Mouse (Mus musculus) liver, adult 2 months (tissue): Measurements from ENCODE around the gene Mboat1. TPM values are rescaled to one million over a fixed set of nuclear protein-coding genes. Genes with fewer than 3 reads are reported as not detected.
A peak's percentile ranks its signal among the peaks of the same experiment; 100 is the strongest.

Experiments
- DNase-seq: peaks from one replicate; pipeline ENCODE4 v3.0.0-alpha.2; 2011; ENCODE audit warnings: low read depth, low spot score; ENCODE audit errors: extremely low read depth
- H3K27ac ChIP-seq: fragments of 200-500 bp; replicated peaks from 2 replicates; pipeline ENCODE4 v1.5.1; 2012; ENCODE audit warnings: low read depth, mild to moderate bottlenecking, control low read depth, inconsistent platforms, low read length; ENCODE audit not compliant: insufficient read depth
- H3K27me3 ChIP-seq: fragments of 200-500 bp; 2 replicates; pipeline ENCODE4 v1.6.1; 2012; ENCODE audit warnings: mild to moderate bottlenecking, moderate library complexity, low read length, inconsistent platforms; ENCODE audit not compliant: control insufficient read depth, insufficient read depth
- H3K36me3 ChIP-seq: fragments of 200-500 bp; 2 replicates; pipeline ENCODE4 v1.6.1; 2012; ENCODE audit warnings: low read length, inconsistent platforms; ENCODE audit not compliant: control insufficient read depth, insufficient read depth
- H3K4me1 ChIP-seq: fragments of 200-500 bp; 2 replicates; pipeline ENCODE4 v1.6.1; 2011; ENCODE audit warnings: low read length; ENCODE audit not compliant: control insufficient read depth, insufficient read depth
- H3K4me3 ChIP-seq: fragments of 200-500 bp; 2 replicates; pipeline ENCODE4 v1.5.1; 2011; ENCODE audit warnings: low read depth, mild to moderate bottlenecking, control low read depth, low read length, moderate library complexity; ENCODE audit not compliant: insufficient read depth
- H3K79me2 ChIP-seq: fragments of 200-500 bp; 2 replicates; pipeline ENCODE4 v1.6.1; 2012; ENCODE audit warnings: inconsistent platforms, mild to moderate bottlenecking, low read length, moderate library complexity; ENCODE audit not compliant: control insufficient read depth, insufficient read depth
- H3K9ac ChIP-seq: fragments of 200-500 bp; 2 replicates; pipeline ENCODE4 v1.6.1; 2012; ENCODE audit warnings: low read depth, mild to moderate bottlenecking, control low read depth, inconsistent platforms, low read length
- CTCF ChIP-seq: fragments of 200-500 bp; IDR thresholded peaks from 2 replicates; pipeline ENCODE4 v1.5.1; 2011; ENCODE audit warnings: low read depth, low read length, control low read depth
- POLR2A ChIP-seq: fragments of 200-500 bp; IDR thresholded peaks from 2 replicates; pipeline ENCODE4 v1.6.1; 2011; ENCODE audit warnings: low read length, control low read depth; ENCODE audit not compliant: insufficient read depth; ENCODE audit errors: extremely low read depth
- WGBS: fragments of 180-500 bp; shearing (Covaris S2); methylation state at CpG from one replicate; pipeline ENCODE4 v1.1.7; 2018; 5-methylcytosine and 5-hydroxymethylcytosine counted together
- polyA plus RNA-seq: library from polyadenylated mRNA; depleted of rRNA; stranded (reverse); fragments of >200 nt; gene quantifications from 2 replicates; pipeline ENCODE4 v1.2.3, GENCODE M21; 2012
- total RNA-seq: library from RNA; depleted of rRNA; stranded (reverse); fragments of >200 nt; gene quantifications from 2 replicates; pipeline ENCODE4 v1.2.3, GENCODE M21; 2014

Mboat1 gene
- total and polyA plus RNA-seq, 2 experiments = 0.28 to 0.55 TPM

DNA sequence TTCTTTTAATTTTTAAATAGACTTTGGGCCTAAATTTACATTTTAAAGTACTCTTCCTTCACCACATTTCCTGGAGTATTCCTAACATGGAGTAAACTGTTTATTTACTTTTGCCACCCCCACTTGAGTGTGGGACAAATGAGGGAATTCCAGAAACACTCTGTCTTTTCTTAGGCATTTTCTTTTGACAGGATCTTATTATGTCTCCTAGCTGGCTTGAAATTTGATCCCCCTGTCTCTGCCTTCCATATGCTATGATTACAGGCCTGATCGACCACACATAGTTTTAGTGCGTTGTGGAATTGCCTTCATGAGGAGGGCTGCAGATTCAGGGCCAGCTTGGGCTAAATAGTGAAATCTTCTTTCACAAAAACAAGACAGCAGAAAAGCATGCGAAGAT is 85.0 kb downstream of the Mboat1 start:
- 80% methylated on average over 3 of the region's 3 CpGs for WGBS
- H3K27ac ChIP-seq = no peak overlapping the region
- no peaks in the 10 kb centered on the region for H3K4me1 ChIP-seq
- no peaks in the 10 kb centered on the region for H3K79me2 ChIP-seq
- no peaks in the 10 kb centered on the region for H3K36me3 ChIP-seq
- H3K27me3 ChIP-seq = no peaks in the 10 kb centered on the region
- no peak overlapping the region for H3K4me3 ChIP-seq
- TF ChIP-seq POLR2A (no peak), CTCF (no peak)
- no peak overlapping the region for H3K9ac ChIP-seq
- DNase-seq = no peak

DNA sequence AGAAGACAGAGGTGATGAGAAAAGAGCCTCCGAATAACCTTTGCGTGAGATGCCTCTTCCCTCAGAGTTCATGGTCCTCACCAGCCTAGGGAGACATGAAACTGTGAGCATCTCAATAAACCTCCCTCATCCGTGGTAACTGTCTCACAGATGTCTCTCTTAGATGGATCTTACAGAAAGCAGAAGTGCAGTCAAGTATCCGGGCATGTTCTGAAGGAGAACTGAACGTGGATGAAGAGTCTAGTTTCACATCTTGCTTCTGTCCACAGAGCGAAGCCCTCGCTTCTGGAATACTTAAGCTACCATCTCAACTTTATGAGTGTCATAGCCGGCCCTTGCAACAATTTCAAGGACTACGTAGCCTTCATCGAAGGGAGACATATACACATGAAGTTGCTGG is 87.8 kb downstream of the Mboat1 start:
- no peaks in the 10 kb centered on the region for H3K36me3 ChIP-seq
- TF ChIP-seq POLR2A (no peak), CTCF (no peak)
- no peaks in the 10 kb centered on the region for H3K4me1 ChIP-seq
- no peaks in the 10 kb centered on the region for H3K79me2 ChIP-seq
- WGBS = 90% methylated on average over 10 of the region's 10 CpGs
- no peak overlapping the region for H3K4me3 ChIP-seq
- H3K9ac ChIP-seq = no peak overlapping the region
- no peaks in the 10 kb centered on the region for H3K27me3 ChIP-seq
- DNase-seq = no peak
- H3K27ac ChIP-seq = no peak overlapping the region

GRCm38 (mm10) chr13:30224659-30225058 is 88.4 kb downstream of the Mboat1 start:
- DNase-seq = no peak
- H3K79me2 ChIP-seq = no peaks in the 10 kb centered on the region
- whole genome bisulfite sequencing = 95% methylated on average over 6 of the region's 6 CpGs
- H3K36me3 ChIP-seq = no peaks in the 10 kb centered on the region
- no peak overlapping the region for H3K27ac ChIP-seq
- H3K4me3 ChIP-seq = no peak overlapping the region
- no peaks in the 10 kb centered on the region for H3K27me3 ChIP-seq
- no peak overlapping the region for H3K9ac ChIP-seq
- no peaks in the 10 kb centered on the region for H3K4me1 ChIP-seq
- TF ChIP-seq POLR2A (no peak), CTCF (no peak)

DNA sequence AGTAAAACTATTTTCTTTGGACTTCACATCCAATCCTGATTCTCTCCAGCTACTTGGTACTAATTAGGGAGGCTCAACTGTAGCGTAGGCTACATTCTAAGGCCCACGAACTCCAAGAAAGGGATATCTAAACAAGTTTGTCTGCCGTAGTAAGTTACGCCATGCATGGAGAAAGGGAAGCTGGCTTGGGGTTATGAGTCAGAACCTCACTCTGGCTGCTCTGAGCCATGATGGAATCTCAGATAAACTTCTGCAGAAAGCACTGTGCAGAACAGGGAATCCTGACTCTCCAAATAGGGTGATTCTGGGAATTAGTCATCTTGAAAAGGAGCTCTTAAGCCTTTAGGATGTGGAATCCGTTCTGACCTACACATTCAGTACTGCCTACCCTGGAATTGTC is 92.5 kb downstream of the Mboat1 start:
- H3K4me3 ChIP-seq = no peak overlapping the region
- H3K9ac ChIP-seq = no peak overlapping the region
- DNase-seq = no peak
- H3K27ac ChIP-seq = no peak overlapping the region
- 90% methylated on average over 5 of the region's 5 CpGs for WGBS
- TF ChIP-seq POLR2A (no peak), CTCF (no peak)
- H3K4me1 ChIP-seq = peaks cover 4% of the 10 kb centered on the region; the same call in 1 of the 2 replicates
- no peaks in the 10 kb centered on the region for H3K36me3 ChIP-seq
- no peaks in the 10 kb centered on the region for H3K79me2 ChIP-seq
- no peaks in the 10 kb centered on the region for H3K27me3 ChIP-seq

DNA sequence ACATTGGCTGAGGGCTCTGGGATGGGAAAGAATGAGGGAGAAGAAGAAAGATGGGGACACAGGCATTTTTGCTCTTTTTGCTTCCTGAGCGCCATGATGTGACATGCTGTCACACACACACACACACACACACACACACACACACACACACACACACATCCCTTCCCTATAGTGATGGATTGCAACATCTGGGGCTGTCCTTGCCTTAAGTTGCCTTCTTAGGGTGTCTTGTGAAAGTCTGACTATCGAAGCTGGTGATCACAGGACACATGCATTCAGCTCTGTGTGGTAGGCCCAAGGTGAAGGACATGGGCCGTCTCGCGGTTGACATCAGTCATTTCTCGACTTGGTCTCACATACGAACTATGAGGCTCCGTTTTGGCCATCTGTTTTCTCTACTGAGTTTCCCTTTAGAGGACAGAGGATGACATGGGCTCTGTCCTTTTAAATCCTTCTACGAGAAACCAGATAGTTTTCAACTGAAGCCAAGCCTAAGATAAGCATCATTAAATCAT is 93.4 kb downstream of the Mboat1 start:
- no peaks in the 10 kb centered on the region for H3K79me2 ChIP-seq
- no peak overlapping the region for H3K4me3 ChIP-seq
- no peak for DNase-seq
- TF ChIP-seq POLR2A (no peak), CTCF (no peak)
- no peak overlapping the region for H3K27ac ChIP-seq
- H3K27me3 ChIP-seq = no peaks in the 10 kb centered on the region
- 88% methylated on average over 9 of the region's 9 CpGs for WGBS
- no peaks in the 10 kb centered on the region for H3K36me3 ChIP-seq
- peaks cover 4% of the 10 kb centered on the region; the same call in 1 of the 2 replicates for H3K4me1 ChIP-seq
- no peak overlapping the region for H3K9ac ChIP-seq

GRCm38 (mm10) chr13:30235056-30235750 is 98.9 kb downstream of the Mboat1 start:
- Histone ChIP-seq H3K79me2 (no peaks in the 10 kb centered on the region), H3K27me3 (no peaks in the 10 kb centered on the region), H3K4me3 (no peak overlapping the region), H3K9ac (no peak overlapping the region), H3K27ac (no peak overlapping the region), H3K36me3 (no peaks in the 10 kb centered on the region), H3K4me1 (peaks cover 5% of the 10 kb centered on the region; the same call in 1 of the 2 replicates)
- peak; percentile 85 for DNase-seq
- no peak for TF ChIP-seq POLR2A
- TF ChIP-seq CTCF = no peak
- WGBS = 54% methylated on average over 11 of the region's 11 CpGs
